Mouse (Mus musculus): Measurements from ENCODE around the gene Pikfyve. TPM values are rescaled to one million over a fixed set of nuclear protein-coding genes. Genes with fewer than 3 reads are reported as not detected.

Pikfyve gene
- 10 to 100 TPM; 11.8 to 13.6 TPM for polyA plus RNA-seq (2017; shearing (Covaris generic))

- peak; percentile 99 for ATAC-seq
Measured at GRCm38 (mm10) chr1:65186287-65187073, at the start of gene Pikfyve, which contains the start of gene Idh1. Gene Pikfyve, plus strand, starts transcription at chr1:65186683. Gene Idh1, minus strand, starts transcription at chr1:65186500.

DNA sequence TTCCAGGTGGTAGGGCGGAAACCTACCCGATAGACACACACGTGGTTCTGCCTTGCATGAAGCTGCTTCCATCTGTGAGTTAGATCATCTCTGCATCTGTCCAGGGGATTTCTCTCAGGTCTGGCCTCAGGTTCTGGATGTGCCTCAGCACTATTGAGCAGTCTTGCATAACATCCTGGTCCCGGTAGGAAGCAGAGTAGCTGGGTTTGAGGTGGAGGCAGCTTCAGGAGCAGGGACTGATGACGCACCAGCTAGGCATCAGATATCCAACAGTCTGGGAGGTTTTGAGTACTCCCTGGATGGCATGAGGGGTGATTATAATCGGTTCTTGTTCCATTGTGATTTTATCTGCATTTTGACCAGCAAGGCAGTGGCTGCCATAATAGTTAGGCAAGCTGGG lies 48.9 kb upstream of the Pikfyve start:
- ATAC-seq, result no peak

DNA sequence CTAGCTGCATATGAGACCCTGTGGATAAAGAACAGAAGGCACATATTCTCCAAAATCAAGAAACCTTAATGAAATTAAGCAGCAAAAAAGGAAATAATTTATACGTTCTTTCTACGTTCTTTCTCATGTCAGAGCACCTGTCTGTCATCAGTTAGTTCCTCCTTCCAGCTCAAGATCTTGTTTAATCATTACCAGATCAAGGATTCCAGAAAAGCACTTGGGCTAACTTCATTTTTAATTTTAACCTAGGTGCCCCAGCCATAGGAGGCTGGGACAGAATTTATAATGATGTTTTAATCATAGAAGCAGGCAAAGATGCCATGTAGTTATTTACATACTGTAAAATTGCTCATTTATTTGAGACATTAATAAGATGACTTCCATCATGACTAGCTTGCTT lies 41.7 kb upstream of the Pikfyve start:
- no peak for ATAC-seq

GRCm38 (mm10) chr1:65146601-65147000 lies 39.9 kb upstream of the Pikfyve start:
- ATAC-seq, result no peak

DNA sequence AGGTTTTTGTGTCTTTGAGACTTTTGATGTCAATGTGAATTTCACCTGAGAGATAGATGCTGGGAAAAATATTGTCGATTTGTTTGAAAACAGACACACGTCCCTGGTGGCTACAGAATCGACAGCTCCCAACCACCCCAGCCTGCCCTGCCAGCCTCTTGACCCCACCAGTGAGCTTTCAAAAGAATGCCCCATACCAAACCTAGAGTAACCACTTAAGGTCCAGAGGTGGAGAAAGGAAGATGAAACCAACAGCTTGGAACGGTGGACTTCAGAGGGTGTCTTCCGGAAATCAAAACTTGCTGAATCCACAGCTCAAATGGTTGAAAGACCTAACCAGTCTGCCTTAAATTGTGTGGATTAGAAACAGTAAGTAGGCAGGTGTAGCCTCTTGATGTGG lies 39.2 kb upstream of the Pikfyve start:
- no peak for ATAC-seq

- ATAC-seq, result no peak
Measured at GRCm38 (mm10) chr1:65147971-65148370, 38.5 kb upstream of the Pikfyve start.

DNA sequence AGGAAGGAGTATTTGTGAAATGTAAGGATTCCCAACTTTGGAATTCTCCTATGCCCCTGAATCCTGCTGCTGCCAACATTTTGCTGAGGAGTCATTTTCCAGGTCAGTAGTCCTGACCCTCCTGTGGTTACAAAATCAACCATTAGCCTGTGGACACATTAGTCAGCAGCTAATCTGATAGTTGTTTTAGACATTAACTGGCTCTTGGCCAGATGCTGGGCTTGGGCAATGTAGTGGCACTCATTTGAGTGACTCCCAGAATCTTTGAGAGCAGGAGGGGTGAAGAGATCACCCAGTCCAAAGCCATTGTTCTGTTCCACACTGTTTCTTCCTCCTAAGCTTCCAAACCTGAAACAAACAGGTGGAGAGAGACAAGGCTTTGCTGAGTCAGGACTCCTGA lies 31.7 kb upstream of the Pikfyve start:
- no peak for ATAC-seq

DNA sequence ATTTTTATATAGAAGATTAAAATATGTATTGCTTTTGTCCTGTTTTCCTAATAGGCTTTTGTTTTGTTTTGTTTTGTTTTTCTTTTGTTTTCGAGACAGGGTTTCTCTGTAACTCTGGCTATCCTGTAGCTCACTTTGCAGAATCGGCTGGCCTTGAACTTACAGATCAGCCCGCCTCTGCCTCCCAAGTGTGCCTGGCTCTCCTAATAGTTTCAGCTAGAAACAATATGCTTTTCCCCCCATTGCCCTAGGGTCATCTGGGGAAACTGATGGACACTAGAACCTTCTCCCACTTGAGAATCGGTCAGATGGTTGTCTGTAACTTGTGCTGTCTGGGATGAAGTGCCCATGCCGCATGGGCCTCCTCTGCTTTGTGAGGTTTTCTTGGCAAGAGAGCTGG lies 30.4 kb upstream of the Pikfyve start:
- no peak for ATAC-seq

DNA sequence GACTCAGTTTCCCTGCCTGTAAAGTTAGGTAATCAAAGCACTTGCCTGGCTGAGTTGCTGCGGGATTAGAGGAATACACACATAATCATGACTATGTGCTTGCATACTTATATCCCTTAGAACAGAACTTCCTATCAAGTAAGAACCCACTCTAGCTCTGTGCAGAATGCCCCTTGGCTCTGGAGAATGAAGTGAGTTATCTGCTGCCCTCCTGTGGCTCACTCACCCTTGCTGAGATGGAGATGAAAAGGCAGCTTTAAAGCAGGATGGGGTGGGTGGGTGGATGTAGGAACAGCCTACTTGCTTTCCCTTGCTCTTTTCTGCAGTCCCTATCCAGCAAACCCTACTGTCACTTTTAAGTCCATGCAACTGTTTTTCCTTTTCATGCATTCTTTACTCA lies 24.3 kb upstream of the Pikfyve start:
- no peak for ATAC-seq

- ATAC-seq, result no peak
Measured at GRCm38 (mm10) chr1:65167496-65167895, 19.0 kb upstream of the Pikfyve start.

GRCm38 (mm10) chr1:65169536-65169935 lies 16.9 kb upstream of the Pikfyve start:
- ATAC-seq, result no peak

GRCm38 (mm10) chr1:65169947-65170346 lies 16.5 kb upstream of the Pikfyve start:
- ATAC-seq, result no peak

DNA sequence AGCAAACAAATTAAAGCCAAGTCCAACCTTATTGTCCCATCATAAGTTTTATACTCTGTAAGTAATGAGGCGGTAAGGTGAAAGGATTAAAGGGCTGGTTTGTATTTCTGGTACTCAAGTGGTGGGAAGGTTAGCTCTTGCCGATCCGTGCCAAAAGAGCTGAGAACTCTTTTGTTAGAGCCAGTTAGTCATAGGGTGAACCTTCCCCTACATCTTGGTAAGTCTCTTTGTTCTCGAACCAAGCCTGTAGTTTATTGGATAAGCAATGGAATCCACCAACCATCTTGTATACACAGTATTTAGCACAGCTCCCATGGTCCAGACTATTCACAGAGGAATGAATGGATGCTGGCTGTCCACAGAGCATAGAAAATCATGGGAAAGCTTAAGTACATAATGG lies 14.9 kb upstream of the Pikfyve start:
- no peak for ATAC-seq

DNA sequence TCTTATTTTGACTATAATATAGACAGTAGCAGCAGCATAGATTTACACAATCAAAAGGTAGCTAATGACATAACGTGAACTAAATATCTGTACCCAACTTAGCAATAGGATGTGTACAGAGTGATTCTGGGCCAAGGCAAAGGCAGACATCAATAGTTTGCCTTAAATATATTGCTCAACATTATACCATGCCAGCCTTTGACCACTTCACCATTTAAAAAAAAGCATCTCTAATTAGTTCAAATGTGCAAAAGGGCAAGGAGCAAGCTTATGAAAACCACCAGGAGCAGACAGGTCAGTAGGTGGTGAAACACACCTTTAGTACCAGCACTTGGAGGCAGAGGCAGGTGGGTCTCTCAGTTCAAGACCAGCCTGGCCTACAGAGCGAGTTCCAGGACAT lies 12.8 kb upstream of the Pikfyve start:
- ATAC-seq, result no peak

GRCm38 (mm10) chr1:65176171-65176570 lies 10.3 kb upstream of the Pikfyve start:
- ATAC-seq, result no peak

GRCm38 (mm10) chr1:65176912-65177311 lies 9.6 kb upstream of the Pikfyve start:
- no peak for ATAC-seq

GRCm38 (mm10) chr1:65177452-65177851 lies 9.0 kb upstream of the Pikfyve start:
- no peak for ATAC-seq

DNA sequence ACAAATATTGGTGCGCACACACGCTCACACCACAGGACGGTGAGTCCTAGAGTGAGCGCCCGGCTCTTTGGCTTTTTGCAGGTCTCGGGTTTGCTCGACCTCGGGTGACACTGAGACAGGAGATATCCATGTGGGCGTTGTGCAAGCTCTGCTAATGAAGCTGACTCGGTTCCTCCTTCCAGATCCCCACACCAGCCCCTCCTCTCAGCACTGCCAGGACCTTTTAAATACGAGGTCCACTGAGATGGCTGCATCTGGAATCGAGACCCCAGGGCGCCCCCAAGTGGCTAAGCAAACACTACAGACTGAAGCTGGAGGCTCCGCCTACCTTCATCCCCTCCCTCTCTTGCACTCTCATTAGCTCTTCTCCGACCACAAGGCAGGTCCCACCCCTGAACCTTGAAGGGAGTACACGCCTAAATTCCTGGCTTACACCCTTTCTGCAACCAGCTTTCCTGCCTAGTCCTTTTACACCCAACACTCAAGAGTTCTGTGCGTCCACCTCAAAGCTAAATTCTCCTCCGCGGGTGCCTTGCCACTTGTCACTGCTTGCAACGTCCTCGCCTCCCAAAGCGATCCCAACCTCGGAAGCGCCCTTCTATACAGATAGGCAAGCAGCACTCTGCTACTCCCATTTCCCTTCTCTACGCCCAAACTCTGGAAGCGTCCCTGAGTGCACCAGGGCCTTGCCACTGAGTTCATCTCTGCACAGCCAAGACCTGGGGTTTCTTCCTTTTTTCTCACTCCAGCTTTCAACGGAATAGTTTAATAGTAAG lies 8.2 kb upstream of the Pikfyve start:
- peak; percentile 89 for ATAC-seq

DNA sequence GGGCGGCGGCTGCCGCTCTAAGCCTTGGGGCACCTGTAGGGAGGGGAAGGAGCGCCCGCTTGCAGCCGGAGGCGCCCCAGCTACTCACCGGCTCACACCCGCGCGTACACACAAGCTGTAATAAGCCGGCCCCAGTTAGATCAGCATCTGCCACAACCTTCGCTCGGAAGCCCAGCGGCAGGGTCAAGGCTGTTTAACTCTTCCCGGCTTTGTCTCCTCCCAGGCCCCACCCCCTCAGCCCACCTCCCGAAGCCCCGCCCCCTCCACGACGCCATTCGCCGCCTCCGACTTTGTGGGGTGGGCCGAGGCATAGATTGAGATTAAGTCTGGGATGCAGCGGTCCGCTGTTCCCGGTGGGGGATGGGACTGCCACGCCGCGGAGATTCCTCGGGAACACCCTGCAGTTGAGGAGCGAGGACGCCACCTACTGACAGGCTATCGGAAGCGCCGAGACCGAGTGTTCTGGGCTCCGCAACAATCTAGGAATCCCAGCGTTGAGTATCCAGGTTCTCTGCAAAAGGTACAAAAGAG lies 7.5 kb upstream of the Pikfyve start:
- peak; percentile 54 for ATAC-seq

- ATAC-seq, result peak; percentile 35
Measured at GRCm38 (mm10) chr1:65179634-65180249, 6.7 kb upstream of the Pikfyve start.

DNA sequence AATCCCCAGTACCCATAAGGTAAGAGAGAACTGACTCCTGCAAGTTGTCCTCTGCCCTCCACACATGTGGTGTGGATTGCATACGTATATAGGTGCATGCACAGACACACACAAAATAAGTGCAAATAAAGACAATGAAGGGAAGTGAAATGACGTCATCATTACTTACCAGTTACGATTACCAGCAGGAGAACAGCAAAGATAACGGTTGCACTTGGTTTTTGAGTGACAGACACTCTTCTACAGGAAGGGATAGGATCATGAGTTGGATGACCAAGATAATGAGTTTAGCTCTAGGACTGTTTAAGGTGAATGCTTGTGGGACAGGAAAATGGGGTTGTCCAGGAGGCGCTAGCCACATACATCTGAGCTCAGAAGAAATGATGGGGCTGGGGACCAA lies 5.0 kb upstream of the Pikfyve start:
- no peak for ATAC-seq

GRCm38 (mm10) chr1:65183994-65184393 lies 2.5 kb upstream of the Pikfyve start:
- ATAC-seq, result no peak

- ATAC-seq, result no peak
Measured at GRCm38 (mm10) chr1:65185011-65185410, 1.5 kb upstream of the Pikfyve start.

Measured in CD4-positive, CD25-positive, alpha-beta regulatory T cell, adult 4 months (primary cell).